Mouse (Mus musculus): Measurements from ENCODE around the gene Olfr1047.
"Not testable (repeated sequence)": the region's sequence is repeated elsewhere in the genome, so short reads cannot be mapped to it uniquely, and the experiment has no call there.

The Olfr1047 gene

GRCm38 (mm10) chr2:86231301-86231700 is at the start of gene Olfr1047:
Gene Olfr1047 (minus strand): TSS chr2:86231401.
- DNase-seq (ENCODE audit: low spot score in 2 of 2), result no peak

GRCm38 (mm10) chr2:86278988-86279387 is 47.8 kb upstream of the Olfr1047 start, which contains the start of gene Olfr1051:
Gene Olfr1051 (minus strand): TSS chr2:86279088.
- DNase-seq (ENCODE audit: low spot score in 2 of 2), result not testable (repeated sequence)

GRCm38 (mm10) chr2:86258228-86258627 is 27.0 kb upstream of the Olfr1047 start, which contains the start of gene Olfr1049:
Gene Olfr1049 (minus strand): TSS chr2:86258328.
- not testable (repeated sequence) for DNase-seq (ENCODE audit: low spot score in 2 of 2)

- DNase-seq (ENCODE audit: low spot score in 2 of 2), result no peak
Measured at GRCm38 (mm10) chr2:86240189-86240588, 9.0 kb upstream of the Olfr1047 start, which contains the start of gene Olfr1048. Gene Olfr1048 (minus strand): TSS chr2:86240289.

GRCm38 (mm10) chr2:86219214-86219613 is 12.0 kb downstream of the Olfr1047 start, which contains the start of gene Olfr1046:
Gene Olfr1046 (minus strand): TSS chr2:86219314.
- no peak for DNase-seq (ENCODE audit: low spot score in 2 of 2)

GRCm38 (mm10) chr2:86202909-86203308 is 28.3 kb downstream of the Olfr1047 start, which contains the start of gene Olfr1045:
Gene Olfr1045 (minus strand): TSS chr2:86203009.
- no peak for DNase-seq (ENCODE audit: low spot score in 2 of 2)

- no peak for DNase-seq (ENCODE audit: low spot score in 2 of 2)
Measured at GRCm38 (mm10) chr2:86195863-86196262, 35.3 kb downstream of the Olfr1047 start.

- DNase-seq (ENCODE audit: low spot score in 2 of 2), result no peak
Measured at GRCm38 (mm10) chr2:86185583-86185982, 45.6 kb downstream of the Olfr1047 start, which contains the start of gene Olfr52. Gene Olfr52 (minus strand): TSS chr2:86185683.

GRCm38 (mm10) chr2:86179950-86180349 is 51.3 kb downstream of the Olfr1047 start:
- no peak for DNase-seq (ENCODE audit: low spot score in 2 of 2)

- no peak for DNase-seq (ENCODE audit: low spot score in 2 of 2)
Measured at GRCm38 (mm10) chr2:86177720-86178119, 53.5 kb downstream of the Olfr1047 start, which contains the start of gene Olfr1044. Gene Olfr1044 (minus strand): TSS chr2:86177820.
